Mouse (Mus musculus) embryonic fibroblast, embryonic 13.5 days (primary cell): ENCODE measurements around the gene Pkn1.

Source experiments
- CTCF ChIP-seq: IDR thresholded peaks from 2 replicates; pipeline ENCODE4 v1.5.1; 2011; ENCODE audit warnings: mild to moderate bottlenecking, control low read depth, low read length, moderate library complexity, borderline replicate concordance; ENCODE audit not compliant: insufficient read depth
- POLR2A ChIP-seq: IDR thresholded peaks from 2 replicates; pipeline ENCODE4 v1.6.1; 2011; ENCODE audit warnings: low read depth, mild to moderate bottlenecking, control low read depth, low read length, moderate library complexity

DNA sequence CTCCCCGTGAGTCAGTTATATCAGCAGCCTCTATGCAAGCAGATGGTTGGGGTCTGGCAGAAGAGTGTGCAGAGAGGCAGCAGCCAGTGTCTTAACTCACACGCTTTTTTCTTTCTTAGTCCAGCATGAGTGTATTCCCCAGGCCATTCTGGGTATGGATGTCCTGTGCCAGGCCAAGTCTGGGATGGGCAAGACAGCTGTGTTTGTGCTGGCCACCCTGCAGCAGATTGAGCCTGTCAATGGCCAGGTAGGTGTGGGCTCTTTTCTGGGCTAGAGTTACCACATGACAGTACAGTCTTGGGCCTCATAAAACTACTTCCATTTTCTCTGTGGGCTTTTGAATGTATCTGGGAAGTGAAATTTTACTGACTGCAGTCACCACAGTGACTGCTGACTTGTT, 20.7 kb upstream of the Pkn1 start:
- TF ChIP-seq CTCF (no peak), POLR2A (no peak)
